Mouse (Mus musculus): ENCODE measurements around the gene Fam171a2. TPM values are rescaled to one million over a fixed set of nuclear protein-coding genes. Genes with fewer than 3 reads are reported as not detected.
A peak's percentile ranks its signal among the peaks of the same experiment; 100 is the strongest.

Fam171a2 gene
- 13.3 and 15.2 TPM in 2 replicates for polyA plus RNA-seq (2016; fragmentation: Nextera tagmentation; extraction: Ambion mirVana)

DNA sequence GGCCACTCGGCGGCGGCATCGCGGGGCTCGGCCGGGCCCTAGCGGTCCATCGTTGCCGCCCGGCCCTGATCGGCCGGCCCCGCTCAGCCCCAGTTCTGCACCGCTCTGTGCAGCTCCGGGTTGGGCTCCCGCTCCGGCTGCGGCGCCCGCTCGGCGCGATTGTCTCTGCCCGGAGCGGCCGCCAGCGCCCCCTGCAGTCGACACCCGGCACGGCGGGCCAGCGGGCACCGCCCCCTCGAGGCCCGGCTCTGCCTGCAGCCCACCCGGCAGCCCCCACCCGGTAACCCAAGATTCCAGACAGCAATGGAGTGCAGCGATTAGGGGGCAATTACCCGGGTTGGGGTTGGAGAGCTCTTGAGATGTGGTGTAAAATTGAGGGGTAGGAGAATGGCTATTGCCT, at the start of gene Fam171a2:
TSS of gene Fam171a2 (minus strand) at position 186 of the 400 bp plus-strand sequence.
- Histone ChIP-seq H3K4me2 (peak within 1 kb of the TSS; percentile 89), H3K4me1 (peaks cover 45% of the 10 kb centered on the region), H3K4me3 (replicated peaks) (peak within 1 kb of the TSS; percentile 75), H3K9me3 (no peaks in the 10 kb centered on the region), H3K9ac (peak within 1 kb of the TSS; percentile 94), H3K36me3 (replicated peaks) (peaks cover 14% of the 10 kb centered on the region), H3K27me3 (peaks cover 38% of the 10 kb centered on the region), H3K27ac (peak within 1 kb of the TSS; percentile 94)
- under 1% methylated on average over 37 of the region's 40 CpGs for WGBS
- peak; percentile 82 for ATAC-seq (ENCODE audit: low FRiP score)

DNA sequence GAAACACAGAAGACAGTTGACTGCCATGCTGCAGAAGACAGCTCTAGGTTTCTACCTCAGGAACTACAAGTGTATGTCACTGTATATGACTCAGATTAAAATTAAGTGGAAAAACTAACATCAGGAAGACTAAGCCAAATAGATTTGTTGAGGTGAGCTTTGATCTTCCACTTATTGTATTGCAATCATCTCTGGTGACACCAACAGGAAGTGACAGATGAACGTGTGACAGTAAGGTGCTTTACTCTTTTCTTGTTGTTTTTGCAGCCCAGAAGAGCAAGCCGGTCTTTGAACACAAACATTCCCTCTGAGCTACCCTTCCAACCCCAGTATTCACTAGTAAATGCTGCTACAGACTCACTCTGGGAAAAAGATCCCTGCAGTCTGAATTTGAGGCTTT, 49.2 kb upstream of the Fam171a2 start:
- no peak for ATAC-seq (ENCODE audit: low FRiP score)

DNA sequence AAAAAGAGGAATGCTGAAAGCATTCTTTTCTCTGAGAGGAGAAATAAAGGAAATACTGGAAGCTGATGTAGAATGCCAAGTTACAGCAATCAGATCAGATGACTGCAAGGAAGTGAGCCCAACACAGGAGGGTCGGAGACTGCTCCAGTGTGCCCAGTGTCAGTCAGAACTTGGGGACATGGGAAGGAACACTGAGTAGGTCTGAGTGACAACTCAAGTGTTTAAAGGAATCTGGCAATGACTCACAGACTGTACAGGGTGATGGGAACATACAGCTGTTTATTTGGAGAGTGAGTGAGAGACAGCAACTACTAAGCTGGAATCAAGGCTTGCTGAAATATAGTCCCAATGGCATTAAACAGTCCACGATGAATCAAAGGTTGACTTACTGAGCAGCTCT, 48.7 kb upstream of the Fam171a2 start:
- Histone ChIP-seq H3K27ac (no peak overlapping the region), H3K4me2 (no peak overlapping the region), H3K36me3 (replicated peaks) (peaks cover 67% of the 10 kb centered on the region), H3K27me3 (no peaks in the 10 kb centered on the region), H3K9ac (no peak overlapping the region), H3K4me3 (replicated peaks) (no peak overlapping the region), H3K4me1 (no peaks in the 10 kb centered on the region), H3K9me3 (no peaks in the 10 kb centered on the region)
- ATAC-seq (ENCODE audit: low FRiP score), result no peak
- WGBS, result 97% methylated on average over 2 of the region's 2 CpGs

More for the DNA sequence above, 49.2 kb upstream of the Fam171a2 start:
- H3K4me1 ChIP-seq, result no peaks in the 10 kb centered on the region
- no peaks in the 10 kb centered on the region for H3K27me3 ChIP-seq
- H3K4me3 ChIP-seq (replicated peaks), result no peak overlapping the region
- 94% methylated on average over 2 of the region's 2 CpGs for WGBS
- H3K27ac ChIP-seq, result no peak overlapping the region
- H3K9ac ChIP-seq, result no peak overlapping the region
- H3K9me3 ChIP-seq, result no peaks in the 10 kb centered on the region
- H3K4me2 ChIP-seq, result no peak overlapping the region
- H3K36me3 ChIP-seq (replicated peaks), result peaks cover 69% of the 10 kb centered on the region

DNA sequence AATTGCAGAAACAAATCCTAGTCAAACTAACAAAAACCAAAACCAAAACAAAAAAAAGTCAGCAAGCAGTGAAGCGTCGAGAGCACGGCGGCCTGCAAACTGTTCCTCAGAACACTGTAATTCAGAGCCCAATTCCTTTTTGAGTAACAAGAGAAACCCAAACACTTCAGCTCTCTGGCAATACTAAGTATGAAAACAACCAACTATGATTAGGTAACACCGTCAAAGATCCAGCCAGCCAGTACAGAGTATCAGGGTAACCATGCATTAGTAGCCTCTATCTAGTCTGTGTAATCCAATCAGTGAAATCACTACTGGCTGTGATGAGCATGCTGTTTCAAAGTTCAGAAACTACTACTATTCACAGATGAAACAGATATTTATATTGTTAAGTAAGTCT, 48.3 kb upstream of the Fam171a2 start:
- WGBS, result 98% methylated on average over 5 of the region's 5 CpGs

DNA sequence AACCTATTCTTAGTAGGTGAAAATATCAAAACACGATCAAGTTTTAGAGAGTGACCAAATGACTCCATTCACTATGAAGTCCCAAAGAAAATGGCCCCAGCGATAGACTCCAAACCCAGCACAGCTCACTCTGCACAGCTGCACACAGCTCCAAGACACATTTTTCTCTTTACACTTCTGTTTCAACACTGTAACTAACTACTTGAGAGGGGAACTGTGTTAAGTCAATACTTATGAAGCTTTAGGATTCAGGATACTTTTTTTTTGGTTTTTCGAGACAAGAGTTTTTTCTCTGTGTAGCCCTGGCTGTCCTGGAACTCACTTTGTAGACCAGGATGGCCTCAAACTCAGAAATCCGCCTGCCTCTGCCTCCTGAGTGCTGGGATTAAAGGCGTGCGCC, 47.6 kb upstream of the Fam171a2 start:
- peaks cover 62% of the 10 kb centered on the region for H3K36me3 ChIP-seq (replicated peaks)
- H3K4me2 ChIP-seq, result no peak overlapping the region
- no peaks in the 10 kb centered on the region for H3K4me1 ChIP-seq
- no peak for ATAC-seq (ENCODE audit: low FRiP score)
- 92% methylated on average over 6 of the region's 6 CpGs for WGBS
- no peak overlapping the region for H3K9ac ChIP-seq
- H3K27me3 ChIP-seq, result no peaks in the 10 kb centered on the region
- no peak overlapping the region for H3K27ac ChIP-seq
- no peaks in the 10 kb centered on the region for H3K9me3 ChIP-seq
- no peak overlapping the region for H3K4me3 ChIP-seq (replicated peaks)

More for the DNA sequence above, 48.3 kb upstream of the Fam171a2 start:
- no peaks in the 10 kb centered on the region for H3K27me3 ChIP-seq
- no peaks in the 10 kb centered on the region for H3K4me1 ChIP-seq
- no peaks in the 10 kb centered on the region for H3K9me3 ChIP-seq
- no peak overlapping the region for H3K4me3 ChIP-seq (replicated peaks)
- H3K36me3 ChIP-seq (replicated peaks), result peaks cover 66% of the 10 kb centered on the region
- no peak overlapping the region for H3K9ac ChIP-seq
- no peak for ATAC-seq (ENCODE audit: low FRiP score)
- no peak overlapping the region for H3K4me2 ChIP-seq
- no peak overlapping the region for H3K27ac ChIP-seq

DNA sequence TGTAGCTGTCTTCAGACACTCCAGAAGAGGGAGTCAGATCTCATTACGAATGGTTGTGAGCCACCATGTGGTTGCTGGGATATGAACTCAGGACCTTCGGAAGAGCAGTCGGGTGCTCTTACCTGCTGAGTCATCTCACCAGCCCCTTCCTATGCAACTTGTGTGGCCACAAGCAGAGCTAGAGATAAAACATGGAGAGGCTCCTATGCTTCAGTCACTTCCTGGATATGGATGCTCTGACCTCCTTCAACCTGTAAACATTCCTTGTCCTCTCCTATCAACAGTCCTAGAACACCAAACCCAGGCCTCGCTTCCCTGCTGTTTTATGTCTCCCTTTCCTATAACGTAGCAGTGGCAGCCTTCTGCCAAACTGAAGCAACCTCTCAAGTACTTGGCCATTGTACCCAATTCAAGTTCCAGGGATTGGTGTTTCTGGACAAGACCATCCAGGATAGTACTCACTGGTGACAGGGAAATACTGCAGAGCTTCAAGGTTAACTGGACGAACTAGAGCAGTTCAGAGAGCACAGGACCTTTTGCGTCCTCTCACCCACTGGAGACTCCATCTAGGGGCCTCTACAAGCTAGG, 46.7 kb upstream of the Fam171a2 start:
- Histone ChIP-seq H3K4me3 (replicated peaks) (no peak overlapping the region), H3K4me1 (no peaks in the 10 kb centered on the region), H3K27me3 (no peaks in the 10 kb centered on the region), H3K27ac (no peak overlapping the region), H3K4me2 (no peak overlapping the region), H3K9ac (no peak overlapping the region), H3K36me3 (replicated peaks) (peaks cover 52% of the 10 kb centered on the region), H3K9me3 (no peaks in the 10 kb centered on the region)
- 91% methylated on average over 7 of the region's 7 CpGs for WGBS
- ATAC-seq (ENCODE audit: low FRiP score), result no peak

DNA sequence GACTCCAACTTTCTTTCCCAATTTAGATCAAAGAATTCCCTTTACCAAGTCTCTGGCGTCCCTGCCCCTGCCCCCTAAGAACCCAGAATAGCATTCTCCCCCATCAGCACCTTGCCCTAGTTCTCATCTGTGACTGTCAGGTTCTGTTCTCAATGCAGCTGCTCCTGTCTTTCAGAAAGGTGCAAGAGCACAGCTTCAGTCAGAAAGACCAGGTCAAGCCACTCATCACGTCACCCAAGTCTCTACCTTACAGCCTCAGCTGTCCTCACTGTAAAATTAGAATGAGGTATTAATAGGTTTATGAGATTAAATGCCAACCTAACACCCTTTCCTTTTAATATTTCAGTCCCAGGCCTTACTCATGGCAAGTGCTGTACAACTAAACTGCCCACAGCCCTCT, 45.8 kb upstream of the Fam171a2 start:
- H3K4me3 ChIP-seq (replicated peaks), result no peak overlapping the region
- H3K9ac ChIP-seq, result no peak overlapping the region
- no peaks in the 10 kb centered on the region for H3K27me3 ChIP-seq
- ATAC-seq (ENCODE audit: low FRiP score), result no peak
- H3K27ac ChIP-seq, result no peak overlapping the region
- WGBS, result 94% methylated on average over 2 of the region's 2 CpGs
- peaks cover 44% of the 10 kb centered on the region for H3K36me3 ChIP-seq (replicated peaks)
- H3K4me1 ChIP-seq, result no peaks in the 10 kb centered on the region
- no peaks in the 10 kb centered on the region for H3K9me3 ChIP-seq
- H3K4me2 ChIP-seq, result no peak overlapping the region

DNA sequence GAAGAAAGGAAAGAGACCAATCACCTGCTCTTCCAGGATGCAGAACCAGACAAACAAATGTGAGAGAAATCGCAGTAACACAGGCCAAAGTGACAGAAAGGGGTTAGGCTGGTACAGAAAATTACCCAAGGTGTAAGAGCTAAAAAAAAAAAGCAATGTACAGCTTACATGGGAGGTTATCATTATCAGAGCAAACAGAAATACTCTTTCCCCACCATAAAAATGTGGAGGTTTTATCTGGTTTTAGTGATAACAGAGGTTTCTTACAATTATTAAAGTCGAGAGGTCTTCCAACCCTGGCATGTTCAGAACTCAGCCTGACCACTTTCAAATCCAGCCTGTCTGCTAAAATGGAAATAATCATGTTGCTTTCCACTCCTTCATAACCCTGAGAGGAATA, 40.4 kb upstream of the Fam171a2 start:
- H3K9ac ChIP-seq, result no peak overlapping the region
- no peak for ATAC-seq (ENCODE audit: low FRiP score)
- H3K4me2 ChIP-seq, result no peak overlapping the region
- no peak overlapping the region for H3K27ac ChIP-seq
- H3K27me3 ChIP-seq, result no peaks in the 10 kb centered on the region
- no peaks in the 10 kb centered on the region for H3K9me3 ChIP-seq
- no peak overlapping the region for H3K4me3 ChIP-seq (replicated peaks)
- no peaks in the 10 kb centered on the region for H3K4me1 ChIP-seq
- peaks cover 42% of the 10 kb centered on the region for H3K36me3 ChIP-seq (replicated peaks)
- 94% methylated on average over 2 of the region's 2 CpGs for WGBS

DNA sequence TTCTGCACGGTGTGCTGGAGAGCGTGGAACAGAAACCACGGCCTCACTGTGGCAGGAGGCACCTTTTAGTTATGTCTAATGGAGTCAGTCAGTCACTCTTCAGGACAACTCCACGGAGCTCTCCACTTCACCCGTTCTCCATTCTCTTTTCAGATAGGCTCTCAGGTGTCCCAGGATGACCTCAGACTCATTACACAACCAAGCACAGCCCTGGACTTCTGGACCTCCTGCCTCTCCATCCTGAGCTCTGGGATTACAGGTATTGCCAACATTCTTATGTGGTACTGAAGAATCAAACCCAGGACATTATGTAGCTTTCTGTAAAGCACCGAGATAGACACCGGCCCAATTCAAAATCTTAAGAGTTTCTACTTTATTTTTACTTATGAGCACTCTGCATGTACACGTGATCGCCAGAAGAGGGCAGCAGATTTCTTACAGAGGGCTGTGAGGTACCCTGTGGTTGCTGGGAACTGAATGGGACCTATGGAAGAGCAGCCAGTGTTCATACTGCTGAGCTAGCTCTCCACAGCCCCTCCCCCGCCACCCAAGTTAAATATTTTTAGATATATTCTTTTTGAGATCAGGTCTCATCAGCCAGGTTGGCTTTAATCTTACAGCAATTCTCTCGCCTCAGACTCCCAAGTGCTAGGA, 39.4 kb upstream of the Fam171a2 start:
- no peak overlapping the region for H3K9ac ChIP-seq
- H3K9me3 ChIP-seq, result no peaks in the 10 kb centered on the region
- ATAC-seq (ENCODE audit: low FRiP score), result no peak
- no peaks in the 10 kb centered on the region for H3K4me1 ChIP-seq
- H3K36me3 ChIP-seq (replicated peaks), result peaks cover 36% of the 10 kb centered on the region
- no peak overlapping the region for H3K4me3 ChIP-seq (replicated peaks)
- 68% methylated on average over 11 of the region's 11 CpGs for WGBS
- no peak overlapping the region for H3K4me2 ChIP-seq
- no peak overlapping the region for H3K27ac ChIP-seq
- H3K27me3 ChIP-seq, result no peaks in the 10 kb centered on the region

DNA sequence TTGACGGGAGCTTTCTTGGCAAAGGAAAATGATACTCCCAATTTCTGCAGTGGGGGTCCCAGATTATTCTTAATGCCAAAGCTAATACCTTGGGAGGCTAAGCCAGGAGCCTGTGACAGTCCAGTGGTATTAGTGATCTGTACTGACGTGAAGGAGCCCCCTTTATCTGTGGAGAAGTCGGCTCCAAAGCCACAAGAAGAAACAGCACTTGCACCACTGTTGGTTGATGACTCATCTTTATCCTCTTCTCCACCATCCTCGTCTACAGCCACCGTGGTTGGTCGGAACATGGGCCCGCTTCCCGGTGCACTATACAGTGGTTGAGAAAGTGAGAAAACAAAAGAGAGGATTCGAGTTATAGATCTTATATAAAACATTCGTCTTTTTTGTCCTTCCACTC, 34.3 kb upstream of the Fam171a2 start:
- Histone ChIP-seq H3K9me3 (no peaks in the 10 kb centered on the region), H3K36me3 (replicated peaks) (peaks cover 72% of the 10 kb centered on the region), H3K27me3 (no peaks in the 10 kb centered on the region), H3K27ac (no peak overlapping the region), H3K4me2 (no peak overlapping the region), H3K4me1 (no peaks in the 10 kb centered on the region), H3K4me3 (replicated peaks) (no peak overlapping the region), H3K9ac (no peak overlapping the region)
- 94% methylated on average over 10 of the region's 10 CpGs for WGBS
- ATAC-seq (ENCODE audit: low FRiP score), result no peak

DNA sequence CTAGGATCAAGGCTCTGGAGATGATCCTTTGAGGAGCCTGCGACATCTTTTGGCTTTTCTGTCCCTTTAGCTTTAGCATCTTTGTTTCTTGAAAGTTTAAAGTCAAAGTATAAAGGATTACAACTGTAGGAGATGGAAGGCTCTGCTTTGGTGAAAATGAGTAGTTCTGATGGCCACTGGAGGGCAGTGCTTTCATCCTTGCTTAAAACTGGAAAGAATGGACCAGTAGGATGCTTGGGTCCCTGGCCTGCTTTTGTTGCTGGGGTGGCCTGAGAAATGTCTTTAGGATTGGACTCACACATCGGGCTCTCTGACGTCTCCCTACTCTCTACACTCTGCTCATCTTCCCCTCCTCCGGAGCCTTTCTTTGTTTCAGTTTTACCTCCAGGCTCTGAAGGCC, 33.4 kb upstream of the Fam171a2 start:
- no peaks in the 10 kb centered on the region for H3K27me3 ChIP-seq
- ATAC-seq (ENCODE audit: low FRiP score), result no peak
- H3K9ac ChIP-seq, result no peak overlapping the region
- no peak overlapping the region for H3K4me2 ChIP-seq
- no peaks in the 10 kb centered on the region for H3K4me1 ChIP-seq
- no peak overlapping the region for H3K27ac ChIP-seq
- WGBS, result 90% methylated on average over 4 of the region's 4 CpGs
- no peak overlapping the region for H3K4me3 ChIP-seq (replicated peaks)
- peaks cover 64% of the 10 kb centered on the region for H3K36me3 ChIP-seq (replicated peaks)
- no peaks in the 10 kb centered on the region for H3K9me3 ChIP-seq

DNA sequence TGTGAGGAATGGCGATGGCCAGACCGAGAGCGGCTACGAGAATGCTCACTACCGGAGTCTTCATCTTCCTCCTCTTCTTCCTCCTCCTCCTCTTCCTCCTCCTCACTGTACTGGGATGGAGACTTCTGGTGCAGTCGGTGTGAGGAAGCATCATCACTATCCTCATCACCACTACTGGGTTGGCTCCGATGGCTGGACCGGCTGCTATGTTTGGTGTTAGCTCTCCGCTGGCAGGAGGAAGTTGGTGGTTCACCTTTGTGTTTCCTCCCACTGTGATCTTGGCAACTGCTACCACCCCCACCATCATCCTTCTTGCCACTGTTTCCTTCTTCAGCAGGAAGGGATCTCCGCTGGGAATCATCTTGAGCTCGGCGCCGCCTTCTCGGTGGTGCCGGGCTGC, 32.6 kb upstream of the Fam171a2 start:
- H3K36me3 ChIP-seq (replicated peaks), result peaks cover 59% of the 10 kb centered on the region
- H3K4me3 ChIP-seq (replicated peaks), result no peak overlapping the region
- no peak for ATAC-seq (ENCODE audit: low FRiP score)
- H3K4me1 ChIP-seq, result no peaks in the 10 kb centered on the region
- 99% methylated on average over 15 of the region's 15 CpGs for WGBS
- H3K4me2 ChIP-seq, result no peak overlapping the region
- no peaks in the 10 kb centered on the region for H3K27me3 ChIP-seq
- H3K9me3 ChIP-seq, result no peaks in the 10 kb centered on the region
- no peak overlapping the region for H3K27ac ChIP-seq
- no peak overlapping the region for H3K9ac ChIP-seq

DNA sequence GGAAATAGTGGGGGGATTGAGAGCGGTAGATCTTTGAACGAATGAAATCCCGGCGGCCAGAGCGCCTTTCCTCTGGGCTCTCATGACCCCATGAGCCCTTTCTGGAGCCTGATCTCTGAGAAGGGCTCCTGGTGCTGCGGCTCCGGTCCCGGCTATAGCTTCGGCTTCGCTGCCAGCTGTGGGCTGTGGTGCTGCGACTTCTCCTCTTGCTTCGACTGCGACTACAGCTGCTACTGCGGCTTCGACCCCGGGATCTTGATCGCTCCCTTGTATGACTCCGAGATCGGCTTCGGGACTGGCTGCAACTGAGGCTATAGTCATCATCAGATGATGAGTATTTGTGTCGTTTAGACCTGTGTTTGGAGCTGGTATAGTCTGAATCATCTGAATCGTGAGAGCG, 32.1 kb upstream of the Fam171a2 start:
- WGBS, result 96% methylated on average over 23 of the region's 23 CpGs
- no peaks in the 10 kb centered on the region for H3K27me3 ChIP-seq
- H3K4me2 ChIP-seq, result no peak overlapping the region
- H3K4me3 ChIP-seq (replicated peaks), result no peak overlapping the region
- no peaks in the 10 kb centered on the region for H3K4me1 ChIP-seq
- peaks cover 55% of the 10 kb centered on the region for H3K36me3 ChIP-seq (replicated peaks)
- H3K9ac ChIP-seq, result no peak overlapping the region
- no peak overlapping the region for H3K27ac ChIP-seq
- no peaks in the 10 kb centered on the region for H3K9me3 ChIP-seq
- ATAC-seq (ENCODE audit: low FRiP score), result no peak
